Mouse (Mus musculus) cerebellum, postnatal 25 days (tissue): ENCODE measurements at regions not wholly inside any gene's neighbourhood (a gene's known extent, or its start where the extent isn't known, plus 50 kb on each side); places are given as distances from the start of the nearest gene placed in this dataset.

ENCODE experiments used
- DNase-seq, 2 experiments: peaks; one replicate each; pipeline ENCODE4 v3.0.0; 2021; ENCODE audit warnings: mixed read lengths in 2 of 2

GRCm38 (mm10) chr3:143014421-143014820, 132.6 kb upstream of the Pkn2 start:
- DNase-seq, result no peak

- DNase-seq, result no peak
These were observed 125.2 kb upstream of the Pkn2 start for GRCm38 (mm10) chr3:143007047-143007446.

- no peak for DNase-seq
These were observed 120.1 kb upstream of the Pkn2 start for GRCm38 (mm10) chr3:143001952-143002351.

- DNase-seq, result no peak
These were observed 114.4 kb upstream of the Pkn2 start for GRCm38 (mm10) chr3:142995981-142996743.

- DNase-seq, result no peak
These were observed 102.7 kb upstream of the Pkn2 start for GRCm38 (mm10) chr3:142984547-142984946.

GRCm38 (mm10) chr3:142981221-142981620, 99.4 kb upstream of the Pkn2 start:
- no peak for DNase-seq

GRCm38 (mm10) chr3:142979161-142979560, 97.4 kb upstream of the Pkn2 start:
- DNase-seq, result peak in 1 of 2 experiments; percentile 11

- DNase-seq, result no peak
These were observed 95.0 kb upstream of the Pkn2 start for GRCm38 (mm10) chr3:142976519-142977394.

GRCm38 (mm10) chr3:142975606-142976005, 93.8 kb upstream of the Pkn2 start:
- no peak for DNase-seq

- DNase-seq, result no peak
These were observed 87.7 kb upstream of the Pkn2 start for GRCm38 (mm10) chr3:142969501-142969900.

GRCm38 (mm10) chr3:142965604-142966003, 83.8 kb upstream of the Pkn2 start:
- no peak for DNase-seq

- DNase-seq, result no peak
These were observed 82.1 kb upstream of the Pkn2 start for GRCm38 (mm10) chr3:142963818-142964372.

GRCm38 (mm10) chr3:142957768-142958167, 76.0 kb upstream of the Pkn2 start:
- DNase-seq, result no peak

GRCm38 (mm10) chr3:142948771-142949170, 67.0 kb upstream of the Pkn2 start:
- peak; percentile 52 to 74 for DNase-seq

GRCm38 (mm10) chr3:142941319-142942024, 59.7 kb upstream of the Pkn2 start:
- DNase-seq, result no peak

- no peak for DNase-seq
These were observed 59.1 kb upstream of the Pkn2 start for GRCm38 (mm10) chr3:142940874-142941273.

GRCm38 (mm10) chr3:142939773-142940172, 58.0 kb upstream of the Pkn2 start:
- no peak for DNase-seq

GRCm38 (mm10) chr3:142935949-142936348, 54.1 kb upstream of the Pkn2 start:
- DNase-seq, result no peak

GRCm38 (mm10) chr3:142934326-142934725, 52.5 kb upstream of the Pkn2 start:
- DNase-seq, result no peak

- DNase-seq, result no peak
These were observed 52.0 kb upstream of the Pkn2 start for GRCm38 (mm10) chr3:142933684-142934259.
